Mouse (Mus musculus) C2C12 (cell line): Measurements from ENCODE around the gene Prmt3. TPM values are rescaled to one million over a fixed set of nuclear protein-coding genes. Genes with fewer than 3 reads are reported as not detected.

Experiments used
- H3K27me3 ChIP-seq: one replicate; pipeline ENCODE4 v1.6.1; 2011; ENCODE audit not compliant: control insufficient read depth, insufficient read depth, insufficient read length
- H3K36me3 ChIP-seq: one replicate; pipeline ENCODE4 v1.6.1; 2011; ENCODE audit not compliant: control insufficient read depth, insufficient read depth
- H3K4me3 ChIP-seq: one replicate; pipeline ENCODE4 v1.5.1; 2011; ENCODE audit warnings: mild to moderate bottlenecking, control low read depth; ENCODE audit not compliant: poor library complexity, insufficient read depth, severe bottlenecking
- H3K79me2 ChIP-seq: one replicate; pipeline ENCODE4 v1.6.1; 2011; ENCODE audit not compliant: control insufficient read depth, insufficient read depth
- H3K79me3 ChIP-seq: one replicate; pipeline ENCODE4 v1.6.1; 2011; ENCODE audit warnings: low read depth, control low read depth
- H3ac ChIP-seq: one replicate; pipeline ENCODE3; 2011; ENCODE audit warnings: low read depth; ENCODE audit not compliant: control insufficient read depth, insufficient read length
- CEBPB ChIP-seq: IDR thresholded peaks from one replicate; pipeline ENCODE4 v1.6.1; 2011; ENCODE audit warnings: low read depth, mild to moderate bottlenecking, control low read depth, moderate library complexity
- CTCF ChIP-seq: IDR thresholded peaks from one replicate; pipeline ENCODE4 v1.5.1; 2011; ENCODE audit not compliant: control insufficient read depth, insufficient read depth, insufficient read length
- FOSL1 ChIP-seq: IDR thresholded peaks from one replicate; pipeline ENCODE4 v1.8.0; 2011; ENCODE audit warnings: mild to moderate bottlenecking, low read length; ENCODE audit not compliant: poor library complexity, insufficient read depth, severe bottlenecking
- MAX ChIP-seq: IDR thresholded peaks from one replicate; pipeline ENCODE4 v1.6.1; 2011; ENCODE audit warnings: mild to moderate bottlenecking, control low read depth
- MYOD1 ChIP-seq: IDR thresholded peaks from one replicate; pipeline ENCODE4 v1.6.1; 2011; ENCODE audit warnings: low read depth; ENCODE audit not compliant: control insufficient read depth, insufficient read length
- MYOG ChIP-seq: IDR thresholded peaks from one replicate; pipeline ENCODE4 v1.6.1; 2011; ENCODE audit not compliant: control insufficient read depth, insufficient read length; ENCODE audit errors: extremely low read depth
- USF1 ChIP-seq: IDR thresholded peaks from one replicate; pipeline ENCODE4 v1.6.1; 2011; ENCODE audit warnings: low read depth, mild to moderate bottlenecking, control low read depth, moderate library complexity
- polyA plus RNA-seq: library from polyadenylated mRNA; unstranded; fragments of >200 nt; fragmentation: generic; extraction: Trizol; gene quantifications from one replicate; pipeline ENCODE4 v1.2.1, GENCODE M21; 2012; ENCODE audit warnings: missing spikeins

Gene Prmt3
- polyA plus RNA-seq, 1 experiment = 29.3 TPM

GRCm38 (mm10) chr7:49811346-49811745, 33.2 kb downstream of the Prmt3 start:
- Histone ChIP-seq H3K36me3 (peaks cover 46% of the 10 kb centered on the region), H3K79me2 (peaks cover 26% of the 10 kb centered on the region), H3ac (no peak overlapping the region), H3K27me3 (no peaks in the 10 kb centered on the region), H3K79me3 (peaks cover 7% of the 10 kb centered on the region), H3K4me3 (no peak overlapping the region)
- no peak for TF ChIP-seq USF1
- no peak for TF ChIP-seq FOSL1
- TF ChIP-seq MAX = no peak
- no peak for TF ChIP-seq MYOG
- no peak for TF ChIP-seq CEBPB
- TF ChIP-seq MYOD1 = no peak
- TF ChIP-seq CTCF = no peak

GRCm38 (mm10) chr7:49819393-49819792, 41.2 kb downstream of the Prmt3 start:
- H3K79me2 ChIP-seq = peaks cover 15% of the 10 kb centered on the region
- no peak overlapping the region for H3ac ChIP-seq
- H3K36me3 ChIP-seq = peaks cover 29% of the 10 kb centered on the region
- no peak overlapping the region for H3K4me3 ChIP-seq
- peaks cover 4% of the 10 kb centered on the region for H3K79me3 ChIP-seq
- TF ChIP-seq MYOD1 = no peak
- no peak for TF ChIP-seq USF1
- TF ChIP-seq CTCF = no peak
- no peak for TF ChIP-seq MYOG
- TF ChIP-seq CEBPB = no peak
- no peak for TF ChIP-seq FOSL1
- TF ChIP-seq MAX = no peak
- H3K27me3 ChIP-seq = no peaks in the 10 kb centered on the region

- peaks cover 3% of the 10 kb centered on the region for H3K79me2 ChIP-seq
- no peak for TF ChIP-seq MAX
- TF ChIP-seq FOSL1 = no peak
- TF ChIP-seq CEBPB = no peak
- no peak for TF ChIP-seq CTCF
- no peak for TF ChIP-seq MYOG
- no peak for TF ChIP-seq USF1
- TF ChIP-seq MYOD1 = no peak
- H3K4me3 ChIP-seq = no peak overlapping the region
- H3K27me3 ChIP-seq = no peaks in the 10 kb centered on the region
- H3K36me3 ChIP-seq = peaks cover 29% of the 10 kb centered on the region
- no peaks in the 10 kb centered on the region for H3K79me3 ChIP-seq
- H3ac ChIP-seq = no peak overlapping the region
Measured at GRCm38 (mm10) chr7:49821370-49821769, 43.2 kb downstream of the Prmt3 start.

- Histone ChIP-seq H3K4me3 (no peak overlapping the region), H3ac (no peak overlapping the region), H3K27me3 (no peaks in the 10 kb centered on the region), H3K79me3 (no peaks in the 10 kb centered on the region), H3K79me2 (no peaks in the 10 kb centered on the region), H3K36me3 (peaks cover 35% of the 10 kb centered on the region)
- no peak for TF ChIP-seq CEBPB
- no peak for TF ChIP-seq CTCF
- TF ChIP-seq MAX = no peak
- TF ChIP-seq MYOD1 = no peak
- no peak for TF ChIP-seq FOSL1
- TF ChIP-seq MYOG = no peak
- TF ChIP-seq USF1 = no peak
Measured at GRCm38 (mm10) chr7:49822028-49822427, 43.9 kb downstream of the Prmt3 start.

GRCm38 (mm10) chr7:49823595-49823994, 45.4 kb downstream of the Prmt3 start:
- TF ChIP-seq MYOG = no peak
- TF ChIP-seq MYOD1 = no peak
- no peak for TF ChIP-seq FOSL1
- TF ChIP-seq CEBPB = no peak
- no peak for TF ChIP-seq MAX
- no peaks in the 10 kb centered on the region for H3K79me3 ChIP-seq

GRCm38 (mm10) chr7:49824043-49824442, 45.9 kb downstream of the Prmt3 start:
- Histone ChIP-seq H3ac (no peak overlapping the region), H3K79me3 (no peaks in the 10 kb centered on the region), H3K27me3 (no peaks in the 10 kb centered on the region), H3K79me2 (no peaks in the 10 kb centered on the region), H3K4me3 (no peak overlapping the region), H3K36me3 (peaks cover 32% of the 10 kb centered on the region)
- TF ChIP-seq MAX = no peak
- no peak for TF ChIP-seq CEBPB
- TF ChIP-seq FOSL1 = no peak
- no peak for TF ChIP-seq MYOD1
- no peak for TF ChIP-seq MYOG
- no peak for TF ChIP-seq CTCF
- no peak for TF ChIP-seq USF1

More at GRCm38 (mm10) chr7:49823595-49823994, 45.4 kb downstream of the Prmt3 start:
- Histone ChIP-seq H3K27me3 (no peaks in the 10 kb centered on the region), H3K79me2 (no peaks in the 10 kb centered on the region), H3ac (no peak overlapping the region), H3K36me3 (peaks cover 28% of the 10 kb centered on the region), H3K4me3 (no peak overlapping the region)
